Mouse (Mus musculus): Measurements from ENCODE around the gene Timd2.

DNA sequence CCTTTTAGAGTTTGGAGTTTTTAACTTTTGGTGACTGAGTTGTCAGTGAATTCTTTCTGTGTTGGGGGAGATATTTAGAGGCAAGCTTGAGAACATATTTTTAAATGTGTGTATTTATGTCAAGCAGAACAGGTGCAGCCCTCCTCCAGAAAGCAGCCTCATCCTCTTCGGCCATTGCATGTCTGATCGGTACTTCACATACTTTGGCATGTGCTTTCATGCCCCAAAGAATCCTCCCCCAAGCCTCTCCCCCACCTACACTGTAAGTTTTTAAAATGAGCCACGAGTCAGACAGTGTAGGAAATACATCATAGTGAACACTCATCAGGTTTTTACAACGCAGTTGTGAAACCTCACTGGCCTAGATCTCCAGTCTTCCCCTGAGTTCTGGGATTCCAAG is 34.0 kb upstream of the Timd2 start:
- no peak for TF ChIP-seq CTCF (IDR thresholded peaks at IDR 0.05; ENCODE audit: control insufficient read depth, insufficient read depth, insufficient read length)
- TF ChIP-seq CEBPB (IDR thresholded peaks at IDR 0.05; ENCODE audit: low read depth): no peak
- TF ChIP-seq MAX (IDR thresholded peaks at IDR 0.05): no peak
- TF ChIP-seq USF1 (IDR thresholded peaks at IDR 0.05; ENCODE audit: low read depth): no peak
- no peak for TF ChIP-seq MYOD1 (IDR thresholded peaks at IDR 0.05; ENCODE audit: control insufficient read depth, insufficient read length, low read depth)
